Mouse (Mus musculus) E14TG2a.4 (cell line): ENCODE measurements at regions not wholly inside any gene's neighbourhood (a gene's known extent, or its start where the extent isn't known, plus 50 kb on each side); places are given as distances from the start of the nearest gene placed in this dataset.

Experiments
- CTCF ChIP-seq: conservative IDR thresholded peaks from 2 replicates; pipeline ENCODE4 v1.5.1; 2014; ENCODE audit warnings: low read length
- POU5F1 ChIP-seq: IDR thresholded peaks from 2 replicates; pipeline ENCODE4 v1.6.1; 2014; ENCODE audit warnings: low read length, borderline replicate concordance

DNA sequence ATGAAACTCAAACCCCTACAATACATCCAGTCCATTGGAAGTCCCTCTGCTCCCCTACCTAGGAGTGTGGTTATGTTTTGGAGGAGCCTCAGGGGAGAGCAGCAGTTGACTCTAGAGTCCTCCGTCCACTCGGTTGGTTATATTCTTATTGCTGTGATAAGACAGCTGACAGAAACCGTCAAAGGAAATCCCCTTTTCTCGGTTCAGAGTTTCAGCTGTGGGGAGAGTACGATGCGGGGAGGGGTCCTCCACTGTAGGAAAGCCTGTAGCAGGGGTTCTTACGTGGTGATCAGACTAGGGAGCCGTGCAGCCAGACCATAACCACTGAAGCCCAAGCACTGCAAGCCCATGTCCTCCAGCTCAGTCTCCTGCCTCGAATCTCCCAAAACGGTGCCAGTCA lies 137.5 kb downstream of the Ptpn20 start:
- no peak for TF ChIP-seq CTCF
- no peak for TF ChIP-seq POU5F1
